Mouse (Mus musculus) small intestine, adult 2 months (tissue): ENCODE measurements around the gene Rps6ka4.
A peak's percentile ranks its signal among the peaks of the same experiment; 100 is the strongest.

ENCODE experiments used
- CTCF ChIP-seq: fragments of 200-500 bp; IDR thresholded peaks from 2 replicates; pipeline ENCODE4 v1.5.1; 2012; ENCODE audit warnings: low read depth, mild to moderate bottlenecking, control low read depth, inconsistent platforms, low read length, moderate library complexity, mixed read lengths; ENCODE audit not compliant: insufficient replicate concordance, insufficient read length; ENCODE audit errors: extremely low read depth
- POLR2A ChIP-seq: fragments of 200-500 bp; IDR thresholded peaks from 2 replicates; pipeline ENCODE4 v1.6.1; 2012; ENCODE audit warnings: low read depth, mild to moderate bottlenecking, control low read depth, inconsistent platforms, low read length, moderate library complexity

- TF ChIP-seq CTCF (peak; percentile 55; the same call in 1 of the 2 replicates), POLR2A (no peak)
Measured at GRCm38 (mm10) chr19:6856281-6857002, 16.0 kb upstream of the Rps6ka4 start.
